Mouse (Mus musculus): ENCODE data around the gene Tigd3. TPM values are rescaled to one million over a fixed set of nuclear protein-coding genes. Genes with fewer than 3 reads are reported as not detected.

Tigd3 gene
- total and polyA plus RNA-seq, 3 experiments = 2.1 to 2.2 TPM; not detected in 1

DNA sequence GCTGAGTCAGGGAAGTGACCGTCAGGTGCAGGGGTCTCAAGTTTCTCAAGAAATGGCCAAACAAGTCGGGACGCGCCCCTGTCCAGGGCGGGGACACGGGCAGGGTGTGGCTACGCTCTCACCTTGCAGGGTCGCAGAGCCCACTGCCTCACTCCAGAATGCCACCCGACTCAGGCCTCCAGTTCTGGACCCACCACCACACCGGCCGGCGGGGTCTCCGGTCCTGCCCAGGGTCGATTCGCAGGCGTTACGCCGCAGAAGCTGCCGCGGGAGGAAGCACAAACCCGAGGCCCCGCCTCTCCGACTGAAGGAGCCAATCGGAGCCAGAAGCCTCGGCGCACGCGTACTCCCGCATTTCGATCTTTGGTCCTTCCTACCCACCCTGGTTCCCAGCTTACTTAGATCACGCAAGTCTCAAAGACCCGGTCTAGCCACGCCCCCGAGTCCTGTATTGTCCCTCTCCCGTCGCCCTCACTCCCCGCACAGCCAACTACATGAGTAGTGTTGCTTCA is 18.9 kb downstream of the Tigd3 start, which contains the start of gene Frmd8 (continued):
- TF ChIP-seq MXI1 (IDR thresholded peaks at IDR 0.05; ENCODE audit: low read depth, low read length) (peak; percentile 63), ZMIZ1 (IDR thresholded peaks at IDR 0.05; ENCODE audit: low read depth, low read length) (peak; percentile 81), RAD21 (IDR thresholded peaks at IDR 0.05; ENCODE audit: low read depth, low read length) (no peak), GABPA (IDR thresholded peaks at IDR 0.05; ENCODE audit: low read depth, low read length) (no peak), ZNF384 (IDR thresholded peaks at IDR 0.05; ENCODE audit: low read depth, low read length) (no peak), MAX (IDR thresholded peaks at IDR 0.05; ENCODE audit: low read length) (peak; percentile 63), HCFC1 (IDR thresholded peaks at IDR 0.05; ENCODE audit: low read depth, low read length) (peak; percentile 70; the same call in 1 of the 2 replicates), UBTF (IDR thresholded peaks at IDR 0.05; ENCODE audit: borderline replicate concordance, insufficient read depth, low read depth, low read length) (no peak), BHLHE40 (IDR thresholded peaks at IDR 0.05; ENCODE audit: borderline replicate concordance, low read depth, low read length) (no peak), POLR2A (IDR thresholded peaks at IDR 0.05; ENCODE audit: control insufficient read depth in 1 of 2, insufficient read depth in 1 of 2, low read depth in 1 of 2, low read length in 2 of 2, poor library complexity in 1 of 2) (peak; percentile 64 to 78; a peak in 3 of 4 replicates), RCOR1 (IDR thresholded peaks at IDR 0.05; ENCODE audit: low read depth, low read length) (no peak), JUND (IDR thresholded peaks at IDR 0.05; ENCODE audit: low read depth, low read length) (no peak), ZC3H11A (IDR thresholded peaks at IDR 0.05; ENCODE audit: low read depth, low read length) (no peak), USF1 (IDR thresholded peaks at IDR 0.05; ENCODE audit: low read depth, low read length) (no peak), SIN3A (IDR thresholded peaks at IDR 0.05; ENCODE audit: low read length) (peak; percentile 82), POLR2AphosphoS2 (IDR thresholded peaks at IDR 0.05; ENCODE audit: low read length) (peak; percentile 74)

DNA sequence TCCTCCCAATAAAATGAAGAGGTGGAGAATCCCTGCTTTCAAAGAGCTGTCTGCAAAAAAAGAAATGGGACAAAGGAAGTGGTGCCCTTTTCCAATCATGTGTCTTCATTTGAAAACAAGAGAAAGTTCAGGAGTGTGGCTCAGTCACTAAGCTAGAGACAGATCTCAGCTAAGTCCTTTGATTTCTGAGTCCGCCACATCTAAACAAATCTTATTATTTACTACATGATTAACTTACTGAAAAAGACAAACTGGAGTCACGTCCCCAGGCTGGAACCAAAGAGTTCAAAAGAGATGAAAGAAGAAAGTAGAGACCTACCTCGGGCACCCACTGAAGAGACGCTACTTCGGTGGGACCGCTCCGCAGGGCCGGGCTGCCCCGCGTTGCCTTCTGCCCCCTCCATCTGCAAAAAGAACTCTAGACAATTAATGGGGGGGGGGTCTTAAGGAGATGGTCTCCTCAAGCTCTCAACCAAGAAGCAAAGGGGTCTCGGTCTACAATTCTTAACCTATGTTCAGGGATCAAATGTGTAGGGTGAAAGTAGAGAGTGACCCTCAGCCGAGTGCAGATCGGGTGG is 19.5 kb downstream of the Tigd3 start:
- peaks cover 18% of the 10 kb centered on the region for H3K79me2 ChIP-seq (ENCODE audit: control insufficient read depth, insufficient read depth, low read length, poor library complexity)
- peaks cover 0 to 14% of the 10 kb centered on the region in 2 experiments; a peak in 2 of 4 replicates for H3K36me3 ChIP-seq (ENCODE audit: control insufficient read depth in 1 of 2, insufficient read depth in 2 of 2, low read length in 2 of 2)
- no peak overlapping the region; the same call in 1 of the 2 replicates for H3K27ac ChIP-seq (ENCODE audit: control insufficient read depth, low read depth, low read length)
- H3K4me1 ChIP-seq (ENCODE audit: control insufficient read depth in 1 of 2, insufficient read depth in 2 of 2, low read length in 2 of 2) = peaks cover 4 to 23% of the 10 kb centered on the region in 2 experiments
- H3K9me3 ChIP-seq (replicated peaks; ENCODE audit: insufficient read depth, low read length) = no peaks in the 10 kb centered on the region
- TF ChIP-seq USF2 (IDR thresholded peaks at IDR 0.05; ENCODE audit: borderline replicate concordance in 1 of 2, insufficient read depth in 1 of 2, low read depth in 1 of 2, low read length in 2 of 2) = no peak
- no peak for TF ChIP-seq UBTF (IDR thresholded peaks at IDR 0.05; ENCODE audit: borderline replicate concordance, insufficient read depth, low read depth, low read length)
- no peak for TF ChIP-seq ETS1 (IDR thresholded peaks at IDR 0.05; ENCODE audit: low read depth, low read length)
- TF ChIP-seq SMC3 (IDR thresholded peaks at IDR 0.05; ENCODE audit: low read depth, low read length) = no peak
- no peak for TF ChIP-seq CTCF (IDR thresholded peaks at IDR 0.05 in 2 of 3, conservative IDR thresholded peaks at IDR 0.05 in 1 of 3; ENCODE audit: control insufficient read depth in 1 of 3, insufficient read depth in 1 of 3, low read depth in 2 of 3, low read length in 3 of 3, poor library complexity in 1 of 3, severe bottlenecking in 1 of 3)
- no peak for TF ChIP-seq ZNF384 (IDR thresholded peaks at IDR 0.05; ENCODE audit: low read depth, low read length)
- no peak for TF ChIP-seq RAD21 (IDR thresholded peaks at IDR 0.05; ENCODE audit: low read depth, low read length)
- no peak for TF ChIP-seq USF1 (IDR thresholded peaks at IDR 0.05; ENCODE audit: low read depth, low read length)
- TF ChIP-seq JUND (IDR thresholded peaks at IDR 0.05; ENCODE audit: low read depth, low read length) = no peak
- no peak for TF ChIP-seq MAFK (IDR thresholded peaks at IDR 0.05; ENCODE audit: borderline replicate concordance, low read depth, low read length)
- no peak for TF ChIP-seq MXI1 (IDR thresholded peaks at IDR 0.05; ENCODE audit: low read depth, low read length)
- peak overlapping the region; percentile 90 for H3K9ac ChIP-seq (ENCODE audit: control insufficient read depth, low read depth, low read length, poor library complexity, severe bottlenecking)
- H3K27me3 ChIP-seq (ENCODE audit: control insufficient read depth in 1 of 2, insufficient read depth in 2 of 2, low read length in 2 of 2) = no peaks in the 10 kb centered on the region
- DNase-seq (ENCODE audit: low read depth, low spot score) = peak; percentile 26
- H3K4me3 ChIP-seq (ENCODE audit: control insufficient read depth in 1 of 2, insufficient read depth in 1 of 2, low read depth in 2 of 2, low read length in 2 of 2) = peak overlapping the region; percentile 87 to 91

All from MEL (cell line).